Mouse (Mus musculus) stomach, postnatal 0 days (tissue): Measurements from ENCODE around the gene Urb1. TPM values are rescaled to one million over a fixed set of nuclear protein-coding genes. Genes with fewer than 3 reads are reported as not detected.

Experiments used
- ATAC-seq: fragments of 200-750 bp; cut with Nextera tagmentation; 2 replicates; pipeline ENCODE4 v1.8.0; 2017; ENCODE audit not compliant: low FRiP score, low TSS enrichment
- DNase-seq: peaks from one replicate; pipeline ENCODE4 v3.0.0-alpha.2; 2016; ENCODE audit warnings: low spot score
- H3K27ac ChIP-seq: fragments of 300-500 bp; sonication (generic); replicated peaks from 2 replicates; pipeline ENCODE4 v1.5.1; 2014; ENCODE audit warnings: mild to moderate bottlenecking, control low read depth
- H3K27me3 ChIP-seq: fragments of 300-500 bp; sonication (generic); 2 replicates; pipeline ENCODE4 v1.6.1; 2014; ENCODE audit warnings: low read length; ENCODE audit not compliant: control insufficient read depth, insufficient read depth
- H3K36me3 ChIP-seq: fragments of 300-500 bp; sonication (generic); 2 replicates; pipeline ENCODE4 v1.6.1; 2014; ENCODE audit warnings: low read length, mixed read lengths; ENCODE audit not compliant: control insufficient read depth, insufficient read depth
- H3K4me1 ChIP-seq: fragments of 300-500 bp; sonication (generic); replicated peaks from 2 replicates; pipeline ENCODE4 v1.6.1; 2014; ENCODE audit warnings: antibody characterized with exemption; ENCODE audit not compliant: control insufficient read depth, insufficient read depth
- H3K4me2 ChIP-seq: fragments of 300-500 bp; sonication (generic); replicated peaks from 2 replicates; pipeline ENCODE4 v1.6.1; 2014; ENCODE audit warnings: low read depth, mild to moderate bottlenecking, control low read depth, moderate library complexity
- H3K4me3 ChIP-seq: fragments of 300-500 bp; sonication (generic); 2 replicates; pipeline ENCODE4 v1.5.1; 2014; ENCODE audit warnings: low read depth, low read length, control low read depth
- H3K9ac ChIP-seq: fragments of 300-500 bp; sonication (generic); 2 replicates; pipeline ENCODE4 v1.6.1; 2014; ENCODE audit warnings: mild to moderate bottlenecking, low read length, control low read depth, mixed read lengths
- H3K9me3 ChIP-seq: fragments of 300-500 bp; sonication (generic); 2 replicates; pipeline ENCODE4 v1.6.1; 2016; ENCODE audit warnings: low read length; ENCODE audit not compliant: control insufficient read depth
- CTCF ChIP-seq: IDR thresholded peaks from 2 replicates; pipeline ENCODE4 v1.5.1; 2016; ENCODE audit warnings: antibody characterized with exemption, low read depth, mild to moderate bottlenecking, moderate library complexity
- EP300 ChIP-seq: optimal IDR thresholded peaks from 2 replicates; pipeline ENCODE3; 2016; ENCODE audit warnings: antibody characterized with exemption
- WGBS: fragments of 180-500 bp; shearing (Covaris S2); extraction: QIAGEN DNeasy Blood & Tissue Kit; methylation state at CpG from one replicate; pipeline ENCODE4 v1.1.7; 2014; 5-methylcytosine and 5-hydroxymethylcytosine counted together
- polyA plus RNA-seq: library from polyadenylated mRNA; unstranded; fragments of >200 nt; fragmentation: Nextera tagmentation; extraction: Ambion mirVana; gene quantifications from 2 replicates; pipeline ENCODE4 v1.2.1, GENCODE M21; 2015

Gene Urb1
- polyA plus RNA-seq, 1 experiment from 2014 or later, result 2.7 TPM

DNA sequence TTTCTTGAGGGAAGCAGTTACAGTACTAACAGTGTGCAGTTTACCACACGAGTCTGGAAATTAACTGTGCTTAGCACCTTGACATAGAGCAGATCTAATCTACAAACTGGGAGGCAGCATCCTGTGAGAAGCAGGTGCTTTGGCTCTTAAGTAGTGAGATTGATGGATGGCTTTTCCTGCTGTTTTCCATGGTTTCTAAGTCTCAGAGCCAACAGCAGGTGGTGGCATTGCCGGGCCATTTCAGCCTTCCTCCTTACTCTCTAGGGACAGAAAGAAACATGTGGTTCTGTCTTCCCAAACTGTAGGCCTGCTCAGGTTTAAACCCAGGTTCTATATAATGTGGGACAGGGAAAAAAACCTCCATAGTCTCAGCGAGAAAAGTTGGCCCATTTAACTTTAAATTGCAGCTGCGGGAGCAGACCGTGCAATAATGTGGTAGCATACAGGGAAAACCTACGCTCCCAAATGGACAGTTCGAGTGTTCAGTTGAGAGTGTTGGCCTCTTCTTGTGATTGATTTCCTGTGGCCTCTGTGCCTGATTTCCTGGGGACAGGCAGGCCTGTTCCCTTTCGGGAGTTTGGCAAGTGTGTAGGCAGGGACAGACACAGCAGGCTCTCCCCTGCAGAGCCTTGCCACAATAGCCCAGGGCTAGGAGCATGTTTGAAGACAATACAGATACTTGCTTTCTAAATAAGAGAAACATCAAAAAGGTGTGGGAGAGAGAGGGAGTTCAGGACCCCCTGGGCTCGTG lies 23.0 kb upstream of the Urb1 start:
- TF ChIP-seq CTCF (peak; percentile 52), EP300 (no peak)
- Histone ChIP-seq H3K9ac (no peak overlapping the region), H3K4me3 (no peak overlapping the region), H3K27ac (no peak overlapping the region), H3K9me3 (no peaks in the 10 kb centered on the region), H3K27me3 (no peaks in the 10 kb centered on the region), H3K36me3 (no peaks in the 10 kb centered on the region), H3K4me1 (peaks cover 4% of the 10 kb centered on the region; the same call in 1 of the 2 replicates), H3K4me2 (no peak overlapping the region)
- 51% methylated on average over 9 of the region's 9 CpGs for WGBS
- DNase-seq, result no peak
- no peak for ATAC-seq

DNA sequence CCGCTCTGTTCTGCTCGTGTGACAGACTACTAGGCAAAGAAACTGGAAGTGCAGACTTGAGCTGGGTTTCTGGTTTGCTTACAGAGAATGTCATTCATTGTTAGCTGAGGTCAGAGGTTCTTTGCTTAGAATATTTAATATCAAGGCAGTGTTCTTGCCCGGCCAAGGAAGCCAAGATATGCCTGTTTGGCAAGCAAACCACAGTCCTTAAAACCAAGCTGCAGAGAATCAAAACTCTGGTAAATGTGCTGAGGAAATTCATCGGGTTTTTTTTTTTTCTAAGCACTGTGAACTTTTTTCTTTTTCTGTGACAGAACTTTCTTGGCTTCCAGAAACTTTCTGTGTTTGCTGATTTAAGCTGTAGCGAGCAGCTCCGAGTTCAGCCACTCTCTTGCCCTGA lies 22.3 kb upstream of the Urb1 start:
- Histone ChIP-seq H3K36me3 (no peaks in the 10 kb centered on the region), H3K27ac (no peak overlapping the region), H3K4me2 (peak overlapping the region; percentile 97; the same call in 1 of the 2 replicates), H3K27me3 (no peaks in the 10 kb centered on the region), H3K9ac (no peak overlapping the region), H3K9me3 (no peaks in the 10 kb centered on the region), H3K4me1 (peaks cover 4% of the 10 kb centered on the region; the same call in 1 of the 2 replicates), H3K4me3 (peak overlapping the region; percentile 55; the same call in 1 of the 2 replicates)
- WGBS, result 12% methylated on average over 6 of the region's 6 CpGs
- DNase-seq, result no peak
- TF ChIP-seq CTCF, result no peak
- no peak for TF ChIP-seq EP300
- ATAC-seq, result no peak

GRCm38 (mm10) chr16:90831676-90832075 lies 21.5 kb upstream of the Urb1 start:
- Histone ChIP-seq H3K9me3 (no peaks in the 10 kb centered on the region), H3K4me1 (peaks cover 4% of the 10 kb centered on the region; the same call in 1 of the 2 replicates), H3K27me3 (no peaks in the 10 kb centered on the region), H3K9ac (peak overlapping the region; percentile 71), H3K36me3 (no peaks in the 10 kb centered on the region), H3K27ac (no peak overlapping the region), H3K4me2 (peak overlapping the region; percentile 97), H3K4me3 (peak overlapping the region; percentile 55)
- DNase-seq (no peak), ATAC-seq (no peak)
- 27% methylated on average over 15 of the region's 15 CpGs for WGBS
- TF ChIP-seq EP300 (no peak), CTCF (no peak)

DNA sequence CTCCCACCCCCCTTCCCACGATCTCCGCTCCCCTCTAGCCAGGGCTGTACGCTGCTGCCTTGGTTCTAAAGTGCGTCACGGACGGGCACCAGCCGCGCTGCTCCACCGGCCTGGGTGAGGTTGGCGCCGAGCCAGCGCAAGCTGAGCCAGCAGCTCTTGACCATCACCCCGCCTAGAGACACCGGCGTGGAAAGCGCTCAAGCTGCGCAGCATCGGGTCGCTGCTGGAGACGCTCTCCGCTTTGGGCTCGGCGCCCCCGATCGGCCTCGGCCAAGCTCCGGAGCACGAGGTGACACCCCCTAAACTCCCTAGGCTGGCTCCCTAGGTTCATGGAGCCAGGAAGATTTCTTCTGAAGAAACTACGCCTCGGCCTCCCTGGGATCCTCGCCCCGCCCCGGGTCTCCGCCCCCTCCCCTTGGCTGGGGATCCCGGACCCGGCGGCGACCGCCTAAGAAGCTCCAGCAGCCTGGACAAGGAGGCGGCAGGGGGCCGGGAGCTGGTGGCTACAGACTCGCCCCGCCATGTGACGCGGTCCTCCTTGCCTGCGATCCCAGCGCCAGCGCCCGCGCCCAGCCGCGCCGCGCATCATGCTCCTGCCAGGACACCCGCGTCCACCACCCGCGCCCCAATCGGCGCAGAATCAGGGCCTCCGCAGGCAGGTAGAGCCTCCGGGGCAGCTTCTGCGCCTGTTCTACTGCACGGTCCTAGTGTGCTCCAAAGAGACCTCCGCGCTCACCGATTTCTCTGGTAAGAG lies 20.6 kb upstream of the Urb1 start:
- TF ChIP-seq EP300, result no peak
- no peak for TF ChIP-seq CTCF
- Histone ChIP-seq H3K4me2 (peak overlapping the region; percentile 97), H3K4me1 (peaks cover 4% of the 10 kb centered on the region; the same call in 1 of the 2 replicates), H3K9me3 (no peaks in the 10 kb centered on the region), H3K9ac (peak overlapping the region; percentile 71), H3K27ac (peak overlapping the region; percentile 67), H3K27me3 (no peaks in the 10 kb centered on the region), H3K36me3 (no peaks in the 10 kb centered on the region), H3K4me3 (peak overlapping the region; percentile 55)
- DNase-seq (peak; percentile 88), ATAC-seq (peak; percentile 85)
- under 1% methylated on average over 63 of the region's 67 CpGs for WGBS

DNA sequence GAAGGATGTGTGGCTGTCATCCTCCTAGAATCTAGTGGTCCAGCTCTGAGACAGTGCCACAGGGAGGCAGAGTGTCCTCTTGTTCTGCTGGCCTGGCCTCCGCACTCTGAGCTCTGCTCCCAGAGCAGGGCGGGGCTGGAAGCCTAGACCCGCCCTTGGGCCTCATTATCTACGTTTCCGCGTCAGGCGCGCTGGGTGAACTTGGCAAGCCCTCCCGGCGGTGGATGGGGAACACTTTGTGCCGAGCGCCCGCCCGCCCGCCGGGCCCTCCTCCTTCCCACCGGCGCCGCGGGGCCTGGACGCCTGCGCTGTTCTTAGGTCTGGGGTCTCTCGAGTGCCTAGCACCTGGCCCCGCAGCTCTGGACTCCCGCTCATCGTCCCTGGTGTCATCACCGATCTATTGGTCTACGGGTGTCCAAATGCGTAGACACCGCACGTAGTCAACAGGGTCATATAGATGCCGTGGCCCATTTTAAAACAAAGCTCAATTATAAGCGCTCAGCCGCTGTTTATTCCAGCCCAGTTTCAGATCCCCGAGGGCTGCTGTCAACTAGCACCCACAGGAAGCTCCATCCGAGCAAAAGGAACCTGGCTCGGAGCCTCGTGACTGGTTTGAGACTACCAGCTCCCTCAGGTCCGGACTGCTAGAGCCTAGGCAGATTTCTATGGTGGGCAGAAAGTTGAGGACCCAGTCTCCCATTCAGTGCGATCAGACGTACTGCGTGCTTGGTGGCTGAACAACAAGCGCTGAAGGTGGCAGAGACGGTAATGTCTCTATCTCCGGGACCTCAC lies 19.9 kb upstream of the Urb1 start:
- Histone ChIP-seq H3K9me3 (no peaks in the 10 kb centered on the region), H3K4me3 (peak overlapping the region; percentile 55), H3K27me3 (no peaks in the 10 kb centered on the region), H3K27ac (peak overlapping the region; percentile 67), H3K4me2 (peak overlapping the region; percentile 97), H3K4me1 (peaks cover 4% of the 10 kb centered on the region; the same call in 1 of the 2 replicates), H3K36me3 (no peaks in the 10 kb centered on the region), H3K9ac (peak overlapping the region; percentile 71)
- peak; percentile 93 for DNase-seq
- peak; percentile 62 for TF ChIP-seq CTCF
- TF ChIP-seq EP300, result no peak
- under 1% methylated on average over 44 of the region's 45 CpGs for WGBS
- ATAC-seq, result peak; percentile 91
